Mouse (Mus musculus) liver, embryonic 11.5 days (tissue): ENCODE measurements around the gene Brd3. TPM values are rescaled to one million over a fixed set of nuclear protein-coding genes. Genes with fewer than 3 reads are reported as not detected.

Experiments used
- ATAC-seq: fragments of 200-750 bp; cut with Nextera tagmentation; replicated peaks from 2 replicates; pipeline ENCODE4 v1.8.0; 2017; ENCODE audit warnings: moderate number of reproducible peaks, mild to moderate bottlenecking, moderate TSS enrichment, moderate library complexity; ENCODE audit not compliant: low FRiP score
- DNase-seq: peaks from one replicate; pipeline ENCODE4 v3.0.0-alpha.2; 2017; ENCODE audit warnings: low spot score
- H3K27ac ChIP-seq: fragments of 300-500 bp; sonication (generic); 2 replicates; pipeline ENCODE4 v1.5.1; 2014; ENCODE audit warnings: mild to moderate bottlenecking, low read depth, low read length, control low read depth
- H3K27me3 ChIP-seq: fragments of 300-500 bp; sonication (generic); replicated peaks from 2 replicates; pipeline ENCODE4 v1.6.1; 2014; ENCODE audit warnings: low read length, mixed read lengths; ENCODE audit not compliant: control insufficient read depth, insufficient read depth
- H3K36me3 ChIP-seq: fragments of 300-500 bp; sonication (generic); 2 replicates; pipeline ENCODE4 v1.6.1; 2014; ENCODE audit warnings: mild to moderate bottlenecking, low read length, moderate library complexity, mixed read lengths; ENCODE audit not compliant: control insufficient read depth, insufficient read depth
- H3K4me1 ChIP-seq: fragments of 300-500 bp; sonication (generic); replicated peaks from 2 replicates; pipeline ENCODE4 v1.6.1; 2014; ENCODE audit warnings: low read length, mixed read lengths; ENCODE audit not compliant: control insufficient read depth, insufficient read depth
- H3K4me2 ChIP-seq: fragments of 300-500 bp; sonication (generic); 2 replicates; pipeline ENCODE4 v1.6.1; 2014; ENCODE audit warnings: mild to moderate bottlenecking, control low read depth, moderate library complexity
- H3K4me3 ChIP-seq: fragments of 300-500 bp; sonication (generic); 2 replicates; pipeline ENCODE4 v1.5.1; 2014; ENCODE audit warnings: low read depth, low read length, control low read depth
- H3K9ac ChIP-seq: fragments of 300-500 bp; sonication (generic); 2 replicates; pipeline ENCODE4 v1.6.1; 2014; ENCODE audit warnings: low read depth, low read length, control low read depth
- H3K9me3 ChIP-seq: fragments of 300-500 bp; sonication (generic); 2 replicates; pipeline ENCODE4 v1.6.1; 2016; ENCODE audit warnings: low read length, inconsistent platforms, mixed read lengths; ENCODE audit not compliant: control insufficient read depth
- WGBS: fragments of 180-500 bp; shearing (Covaris S2); extraction: QIAGEN DNeasy Blood & Tissue Kit; methylation state at CpG from one replicate; pipeline ENCODE4 v1.1.7; 2014; 5-methylcytosine and 5-hydroxymethylcytosine counted together
- polyA plus RNA-seq: library from polyadenylated mRNA; unstranded; fragments of >200 nt; fragmentation: Nextera tagmentation; extraction: Ambion mirVana; gene quantifications from 2 replicates; pipeline ENCODE4 v1.2.1, GENCODE M21; 2014

Brd3 gene
- polyA plus RNA-seq, 1 experiment from 2014 or later = 113 TPM

DNA sequence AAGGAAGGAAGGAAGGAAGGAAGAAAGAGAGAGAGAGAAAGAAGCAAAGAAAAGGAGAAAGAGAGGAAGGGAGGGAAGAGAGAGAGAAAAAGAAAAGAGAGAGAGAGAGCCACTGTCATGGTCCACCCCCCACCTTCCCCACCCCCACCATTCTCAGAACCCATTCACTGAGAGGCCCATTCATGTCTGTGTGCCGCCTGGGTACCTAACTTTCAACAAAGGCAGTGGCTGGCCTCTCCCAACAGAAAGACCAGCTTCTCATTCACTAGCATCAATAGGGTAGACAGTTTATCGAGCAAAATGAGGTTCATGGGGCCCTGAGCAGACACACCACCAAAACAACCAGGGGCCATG lies 93.9 kb downstream of the Brd3 start:
- ATAC-seq (no peak), DNase-seq (no peak)
- Histone ChIP-seq H3K36me3 (no peaks in the 10 kb centered on the region), H3K4me2 (no peak overlapping the region), H3K9me3 (no peaks in the 10 kb centered on the region), H3K4me1 (peaks cover 78% of the 10 kb centered on the region), H3K4me3 (no peak overlapping the region), H3K27ac (no peak overlapping the region), H3K27me3 (no peaks in the 10 kb centered on the region), H3K9ac (no peak overlapping the region)
- 62% methylated on average over 2 of the region's 2 CpGs for WGBS

DNA sequence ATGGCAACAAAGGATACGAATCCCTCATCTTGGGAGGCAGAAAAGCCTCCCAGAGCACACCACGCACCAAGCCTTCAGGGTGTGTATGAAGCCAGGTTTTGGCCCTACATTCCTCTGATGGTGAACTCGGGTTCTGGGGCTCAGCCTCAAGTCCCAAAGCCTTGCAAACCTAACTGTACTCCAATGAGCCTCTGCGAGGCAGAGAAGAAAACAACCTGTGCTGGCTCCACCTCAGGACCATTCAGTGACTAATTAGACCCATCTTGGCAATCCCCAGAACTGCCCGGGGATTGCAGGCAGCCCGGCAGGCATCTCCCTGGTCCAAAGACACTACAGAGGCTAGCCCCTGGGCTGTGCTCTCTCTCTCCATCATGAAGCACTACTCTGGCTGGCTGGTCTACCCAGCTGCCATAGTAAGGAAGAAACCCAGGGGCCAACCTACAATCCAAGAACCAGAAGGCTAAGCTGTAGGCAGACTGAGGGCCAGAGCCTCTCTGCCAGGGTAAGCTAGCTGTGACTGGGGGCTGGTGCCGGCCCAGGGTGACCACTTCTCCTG lies 95.1 kb downstream of the Brd3 start:
- Histone ChIP-seq H3K9me3 (no peaks in the 10 kb centered on the region), H3K27me3 (no peaks in the 10 kb centered on the region), H3K4me3 (no peak overlapping the region), H3K36me3 (no peaks in the 10 kb centered on the region), H3K9ac (no peak overlapping the region), H3K4me2 (peak overlapping the region; percentile 49), H3K27ac (peak overlapping the region; percentile 80; the same call in 1 of the 2 replicates), H3K4me1 (peaks cover 71% of the 10 kb centered on the region)
- DNase-seq (no peak), ATAC-seq (no peak)
- 32% methylated on average over 7 of the region's 7 CpGs for WGBS

DNA sequence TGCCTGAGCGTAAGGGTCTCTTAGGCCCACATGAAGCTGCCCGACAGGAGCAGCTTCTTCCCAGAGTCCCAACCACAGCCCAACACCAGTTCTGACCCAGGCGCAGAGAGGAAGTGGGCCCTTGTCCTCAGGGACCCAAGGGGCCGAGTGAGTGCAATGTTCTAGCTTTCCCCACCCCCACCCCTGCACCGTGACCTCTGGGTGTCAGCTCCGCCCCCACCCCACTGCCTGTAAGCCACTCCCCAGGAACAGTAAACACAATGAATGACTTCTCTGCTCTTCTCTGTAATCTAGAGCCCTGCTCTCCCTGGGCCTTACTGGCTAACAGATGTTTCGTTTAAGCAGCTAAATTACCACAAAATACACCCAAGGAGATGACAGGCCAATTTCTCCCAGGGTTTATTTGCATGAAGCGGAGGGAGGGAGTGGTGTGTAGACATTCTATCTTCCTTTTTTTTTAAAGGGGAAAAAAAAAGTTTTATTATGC lies 95.7 kb downstream of the Brd3 start:
- peaks cover 65% of the 10 kb centered on the region for H3K4me1 ChIP-seq

DNA sequence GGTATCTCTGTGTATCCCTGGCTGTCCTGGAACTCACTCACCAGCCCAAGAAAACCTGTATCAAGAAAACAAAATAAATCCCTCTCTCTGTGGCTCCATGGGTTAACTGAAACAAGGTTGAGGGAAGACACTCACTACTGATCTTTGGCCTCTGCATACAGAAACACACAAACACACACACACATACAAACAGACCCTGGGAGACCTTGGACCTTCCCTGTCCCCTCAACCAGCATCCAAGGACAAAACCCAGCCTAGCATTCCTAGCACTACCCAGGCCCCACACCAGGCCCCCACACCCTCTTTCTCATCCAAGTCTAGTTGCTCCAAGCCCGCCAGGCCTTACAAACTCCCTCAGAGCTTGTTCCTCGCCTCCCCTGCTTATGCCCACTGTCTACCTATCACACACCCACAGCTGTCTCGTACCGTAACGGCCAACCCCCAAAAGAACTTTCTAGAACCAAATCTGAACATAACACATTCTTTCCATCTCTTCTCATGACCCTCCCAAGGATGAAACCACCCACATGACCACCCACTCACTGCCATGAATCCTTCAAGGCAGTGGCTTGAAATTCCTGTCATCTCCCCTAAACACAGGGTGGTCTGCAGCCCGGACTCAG lies 96.8 kb downstream of the Brd3 start:
- no peak overlapping the region for H3K4me3 ChIP-seq
- 77% methylated on average over 6 of the region's 6 CpGs for WGBS
- H3K9ac ChIP-seq = no peak overlapping the region
- no peaks in the 10 kb centered on the region for H3K36me3 ChIP-seq
- H3K27me3 ChIP-seq = no peaks in the 10 kb centered on the region
- H3K9me3 ChIP-seq = no peaks in the 10 kb centered on the region
- peaks cover 57% of the 10 kb centered on the region for H3K4me1 ChIP-seq
- no peak for DNase-seq
- H3K4me2 ChIP-seq = peak overlapping the region; percentile 49
- H3K27ac ChIP-seq = no peak overlapping the region
- no peak for ATAC-seq

More for the DNA sequence above, 95.7 kb downstream of the Brd3 start:
- Histone ChIP-seq H3K27ac (peak overlapping the region; percentile 80), H3K9ac (no peak overlapping the region), H3K27me3 (no peaks in the 10 kb centered on the region), H3K36me3 (no peaks in the 10 kb centered on the region), H3K4me2 (peak overlapping the region; percentile 49), H3K9me3 (no peaks in the 10 kb centered on the region), H3K4me3 (no peak overlapping the region)
- 9% methylated on average over 8 of the region's 8 CpGs for WGBS
- peak; percentile 80 for ATAC-seq
- DNase-seq = peak; percentile 71

DNA sequence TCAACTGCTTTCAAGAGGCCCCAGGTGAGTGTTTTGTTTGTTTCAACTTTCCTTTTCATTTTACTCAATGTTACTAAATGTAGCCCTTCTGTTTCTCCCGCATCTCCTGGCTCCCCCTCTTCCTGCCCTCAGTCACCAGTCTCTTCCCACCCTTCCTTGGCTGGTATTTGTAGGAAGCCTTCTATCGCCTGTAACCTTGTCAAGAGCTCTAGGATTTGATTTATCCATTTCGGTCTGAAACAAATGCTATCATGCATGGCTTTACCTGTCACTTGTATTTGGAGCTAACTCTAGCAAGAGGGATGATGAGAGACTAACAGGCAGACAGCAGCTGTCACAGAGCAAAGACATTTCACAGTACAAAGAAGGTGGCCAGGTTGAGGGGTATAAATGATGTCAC lies 99.3 kb downstream of the Brd3 start:
- Histone ChIP-seq H3K27ac (no peak overlapping the region), H3K9me3 (no peaks in the 10 kb centered on the region), H3K4me3 (no peak overlapping the region), H3K9ac (no peak overlapping the region), H3K36me3 (no peaks in the 10 kb centered on the region), H3K27me3 (no peaks in the 10 kb centered on the region), H3K4me2 (no peak overlapping the region), H3K4me1 (peaks cover 54% of the 10 kb centered on the region)
- ATAC-seq (no peak), DNase-seq (no peak)
- WGBS = 64% methylated on average over 3 of the region's 3 CpGs

DNA sequence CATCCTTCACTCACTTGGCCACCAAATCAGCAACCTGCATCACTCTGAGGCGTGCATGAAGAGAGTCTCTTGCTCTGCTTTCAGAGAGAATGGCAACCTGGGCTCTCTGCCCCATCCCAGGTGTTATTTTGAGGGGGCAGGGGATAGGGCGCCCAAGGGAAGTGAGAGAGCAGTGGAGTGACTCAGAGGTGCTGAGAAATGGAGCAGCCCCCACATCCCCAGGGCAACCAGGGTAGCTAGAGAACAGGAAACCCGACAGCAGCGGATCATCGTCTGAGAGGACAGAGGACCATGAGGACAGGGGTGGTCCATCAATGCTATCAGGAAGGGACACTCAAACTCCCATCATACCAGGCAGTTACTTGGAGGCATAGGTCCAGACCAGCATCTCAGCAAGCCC lies 100.5 kb downstream of the Brd3 start:
- Histone ChIP-seq H3K27ac (no peak overlapping the region), H3K4me1 (peaks cover 43% of the 10 kb centered on the region), H3K27me3 (no peaks in the 10 kb centered on the region), H3K4me3 (no peak overlapping the region), H3K9ac (no peak overlapping the region), H3K4me2 (no peak overlapping the region), H3K36me3 (no peaks in the 10 kb centered on the region), H3K9me3 (no peaks in the 10 kb centered on the region)
- DNase-seq = no peak
- WGBS = 62% methylated on average over 5 of the region's 5 CpGs
- ATAC-seq = no peak

DNA sequence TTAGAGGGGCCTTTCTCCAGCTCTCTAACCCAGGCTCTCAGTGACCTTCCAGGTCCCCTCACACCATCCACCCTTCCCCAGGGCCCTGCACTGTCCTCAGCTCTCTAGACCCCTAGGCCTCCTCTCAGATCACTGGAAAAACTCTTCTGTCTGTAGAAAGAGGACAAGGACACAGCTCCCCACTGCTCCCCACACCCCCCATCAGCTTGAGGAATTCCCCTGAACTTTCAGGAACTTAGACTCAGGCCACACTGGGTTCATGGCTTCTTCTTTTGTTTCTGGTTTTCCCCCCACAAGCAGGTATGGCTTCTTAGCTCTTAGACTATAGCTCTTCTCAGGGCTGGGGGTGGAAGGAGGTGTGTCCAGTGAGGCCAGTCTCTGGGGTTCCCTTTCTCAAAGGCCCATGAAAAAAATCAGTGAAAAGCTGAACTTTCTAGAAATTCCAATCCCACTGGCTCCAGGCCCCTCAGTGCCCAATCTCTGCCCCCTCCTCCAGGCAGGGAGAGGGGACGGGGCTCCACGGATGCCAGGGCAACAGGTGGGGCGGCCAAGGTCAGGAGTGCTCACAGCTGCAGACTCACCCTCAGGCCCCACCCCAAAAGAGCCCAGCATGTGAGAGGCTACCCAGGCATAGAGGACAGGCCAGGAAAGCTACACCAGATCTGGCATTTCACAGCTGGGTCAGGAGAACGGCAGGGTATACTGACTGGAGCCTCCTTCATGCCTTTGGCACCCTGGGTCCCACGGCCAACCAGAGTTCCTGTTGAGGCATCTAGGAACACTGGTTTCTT lies 102.2 kb downstream of the Brd3 start:
- Histone ChIP-seq H3K4me1 (peaks cover 29% of the 10 kb centered on the region), H3K4me3 (no peak overlapping the region), H3K9me3 (no peaks in the 10 kb centered on the region), H3K36me3 (no peaks in the 10 kb centered on the region), H3K4me2 (peak overlapping the region; percentile 16; the same call in 1 of the 2 replicates), H3K27ac (0 out of 2 replicates have a peak overlapping the region, but pooled peaks have one; percentile 15), H3K9ac (no peak overlapping the region), H3K27me3 (no peaks in the 10 kb centered on the region)
- DNase-seq (no peak), ATAC-seq (no peak)
- 78% methylated on average over 5 of the region's 5 CpGs for WGBS

DNA sequence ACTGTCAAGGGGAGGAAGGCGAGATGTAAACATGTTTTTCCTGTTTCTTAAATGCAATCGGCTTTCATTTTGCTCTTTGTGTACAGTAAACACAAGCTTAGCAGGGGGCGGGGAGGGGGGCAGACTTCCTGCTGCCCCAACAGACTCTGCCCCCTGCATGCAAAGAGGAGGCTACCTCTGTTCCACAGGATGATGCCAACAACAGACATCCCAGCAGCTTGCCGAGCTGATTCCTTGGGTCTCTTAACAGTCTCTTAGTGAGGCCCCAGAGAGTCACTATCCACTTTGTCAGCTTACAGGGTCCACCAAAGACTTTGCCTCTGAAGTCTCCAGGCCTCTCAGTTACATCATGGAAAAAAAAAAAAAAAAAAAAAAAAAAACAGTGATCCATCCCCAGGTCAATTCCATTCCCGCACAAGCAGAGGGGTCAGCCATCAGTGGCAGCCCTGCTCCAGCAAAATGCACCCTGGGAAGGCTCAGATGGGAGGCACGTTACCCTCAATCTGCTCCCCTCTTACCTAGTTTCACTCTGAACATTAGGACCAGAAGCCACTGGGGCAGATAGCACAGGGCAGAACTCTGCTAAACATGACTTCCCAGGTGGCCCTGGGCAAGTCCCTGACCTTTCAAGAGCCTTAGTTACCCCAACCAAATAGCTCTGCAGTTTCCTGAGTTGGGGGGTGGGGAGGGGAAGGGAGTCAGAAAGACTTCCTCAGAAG lies 102.9 kb downstream of the Brd3 start:
- Histone ChIP-seq H3K4me1 (peaks cover 29% of the 10 kb centered on the region), H3K36me3 (no peaks in the 10 kb centered on the region), H3K27ac (0 out of 2 replicates have a peak overlapping the region, but pooled peaks have one; percentile 15), H3K4me2 (peak overlapping the region; percentile 16; the same call in 1 of the 2 replicates), H3K9ac (no peak overlapping the region), H3K4me3 (no peak overlapping the region), H3K27me3 (no peaks in the 10 kb centered on the region), H3K9me3 (peaks cover 7% of the 10 kb centered on the region; the same call in 1 of the 2 replicates)
- DNase-seq (no peak), ATAC-seq (no peak)
- 54% methylated on average over 6 of the region's 6 CpGs for whole genome bisulfite sequencing
